Mouse (Mus musculus) erythroid progenitor cell, adult 5-6 weeks (primary cell): ENCODE data around the gene Nfic. TPM values are rescaled to one million over a fixed set of nuclear protein-coding genes. Genes with fewer than 3 reads are reported as not detected.

Experiments
- ATAC-seq: replicated peaks from 2 replicates; pipeline ENCODE4 v1.8.0; 2016; ENCODE audit warnings: moderate number of reproducible peaks, mild to moderate bottlenecking, moderate TSS enrichment, inconsistent platforms; ENCODE audit not compliant: poor library complexity, low FRiP score, severe bottlenecking
- total RNA-seq, 2 experiments: library from RNA; stranded (forward) in 1 of 2; stranded (reverse) in 1 of 2; fragments of 150-400 nt in 1 of 2; fragments of 186-747, 209-891 nt in 1 of 2; gene quantifications; 2 replicates each; pipeline versions ENCODE4 v1.2.3 to v1.2.4; 2015 to 2017; ENCODE audit warnings: low replicate concordance in 2 of 2

Nfic gene
- total RNA-seq, 2 experiments from 2014 or later = 0.45 to 15.1 TPM

DNA sequence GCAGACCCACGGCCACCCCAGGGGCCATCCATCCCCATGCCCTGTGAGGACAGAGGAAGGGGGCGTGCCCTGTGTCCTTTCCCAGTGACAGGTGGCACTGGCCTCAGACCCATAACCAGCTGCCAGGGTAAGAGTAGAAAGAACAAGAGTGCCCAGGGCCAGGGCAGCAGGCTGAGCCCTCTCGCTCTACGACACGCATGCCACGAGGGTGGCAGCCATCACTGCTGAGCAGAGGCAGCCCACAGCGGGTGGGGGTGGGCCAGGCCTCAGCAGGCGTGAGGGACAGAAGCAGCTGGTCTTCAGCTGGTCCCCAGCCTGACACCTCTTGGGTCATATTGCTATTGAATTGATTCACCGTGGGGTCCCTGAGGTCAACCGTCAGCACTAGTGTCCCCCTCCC lies 31.1 kb upstream of the Nfic start:
- ATAC-seq = no peak

- ATAC-seq = no peak
Observed at GRCm38 (mm10) chr10:81485479-81486018, 30.1 kb upstream of the Nfic start.

DNA sequence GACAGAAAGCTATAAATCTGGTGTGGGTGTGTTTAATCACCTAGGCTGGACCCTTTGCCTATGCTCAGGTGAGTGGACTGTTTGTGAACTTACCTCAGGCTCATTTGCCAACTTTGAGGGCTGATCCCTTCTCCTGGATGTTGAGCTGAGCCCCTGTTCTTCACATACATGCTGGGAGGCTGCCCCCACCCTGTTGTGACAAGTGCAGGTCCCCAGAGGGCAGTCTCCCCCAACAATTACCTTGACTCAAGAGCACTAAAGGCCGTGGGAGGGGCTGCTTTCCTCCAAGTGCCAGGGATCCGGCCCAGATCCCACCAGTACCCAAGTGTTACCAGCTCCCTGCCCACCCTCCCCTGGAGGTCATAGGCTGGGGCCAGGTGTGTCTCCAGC lies 29.6 kb upstream of the Nfic start:
- no peak for ATAC-seq

DNA sequence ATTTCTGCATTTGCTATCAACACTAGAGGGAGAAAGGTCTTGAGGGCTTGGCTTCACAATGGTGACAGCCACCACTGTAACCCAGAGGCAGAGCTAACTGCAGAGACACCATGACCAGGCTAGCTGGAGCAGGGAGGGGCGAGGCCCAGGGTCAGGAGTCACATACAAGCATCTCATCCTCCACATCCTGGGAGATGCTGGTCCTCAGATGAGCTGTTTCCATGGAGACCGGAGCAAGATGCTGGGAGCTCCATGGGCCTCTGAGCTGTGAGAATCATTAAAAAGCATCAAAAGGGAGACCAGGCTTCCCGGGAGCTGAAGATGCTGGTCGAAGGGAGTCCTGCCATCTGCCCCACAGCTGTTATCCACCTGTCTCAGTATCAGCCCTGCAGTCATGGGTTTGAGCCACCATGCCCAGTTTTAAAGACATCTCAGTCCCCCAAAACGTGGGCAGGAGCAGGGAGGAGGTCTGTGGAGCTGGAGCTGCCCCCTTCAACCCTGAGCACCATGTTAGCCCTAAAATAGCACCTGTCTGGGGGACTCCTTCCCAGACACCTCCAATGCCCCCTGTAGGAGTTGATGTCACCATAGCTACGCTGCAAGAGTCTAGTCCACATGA lies 29.1 kb upstream of the Nfic start:
- ATAC-seq = no peak

- no peak for ATAC-seq
Observed at GRCm38 (mm10) chr10:81483983-81484382, 28.5 kb upstream of the Nfic start.

DNA sequence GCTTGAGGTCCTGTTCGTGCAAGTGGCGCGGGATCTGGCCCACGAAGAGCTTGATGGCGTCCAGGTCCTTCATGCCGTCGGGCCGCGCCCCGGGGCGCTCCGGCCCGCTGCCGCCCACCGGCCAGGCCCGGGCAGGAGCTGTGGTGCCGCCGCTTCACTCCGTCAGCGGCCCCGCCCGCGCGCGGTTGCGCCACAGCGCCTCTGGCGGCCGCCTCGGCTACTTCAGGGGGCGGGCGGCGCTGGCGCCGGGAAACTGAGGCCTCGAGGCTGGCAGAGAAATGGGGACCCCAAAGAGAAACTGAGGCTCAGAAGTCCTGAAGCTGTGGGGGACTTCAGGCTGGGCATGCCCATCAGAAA lies 27.1 kb upstream of the Nfic start, which contains the start of gene Celf5:
Celf5 (minus strand) TSS at position 177 of the 357 bp plus-strand sequence.
- peak; percentile 53 for ATAC-seq

DNA sequence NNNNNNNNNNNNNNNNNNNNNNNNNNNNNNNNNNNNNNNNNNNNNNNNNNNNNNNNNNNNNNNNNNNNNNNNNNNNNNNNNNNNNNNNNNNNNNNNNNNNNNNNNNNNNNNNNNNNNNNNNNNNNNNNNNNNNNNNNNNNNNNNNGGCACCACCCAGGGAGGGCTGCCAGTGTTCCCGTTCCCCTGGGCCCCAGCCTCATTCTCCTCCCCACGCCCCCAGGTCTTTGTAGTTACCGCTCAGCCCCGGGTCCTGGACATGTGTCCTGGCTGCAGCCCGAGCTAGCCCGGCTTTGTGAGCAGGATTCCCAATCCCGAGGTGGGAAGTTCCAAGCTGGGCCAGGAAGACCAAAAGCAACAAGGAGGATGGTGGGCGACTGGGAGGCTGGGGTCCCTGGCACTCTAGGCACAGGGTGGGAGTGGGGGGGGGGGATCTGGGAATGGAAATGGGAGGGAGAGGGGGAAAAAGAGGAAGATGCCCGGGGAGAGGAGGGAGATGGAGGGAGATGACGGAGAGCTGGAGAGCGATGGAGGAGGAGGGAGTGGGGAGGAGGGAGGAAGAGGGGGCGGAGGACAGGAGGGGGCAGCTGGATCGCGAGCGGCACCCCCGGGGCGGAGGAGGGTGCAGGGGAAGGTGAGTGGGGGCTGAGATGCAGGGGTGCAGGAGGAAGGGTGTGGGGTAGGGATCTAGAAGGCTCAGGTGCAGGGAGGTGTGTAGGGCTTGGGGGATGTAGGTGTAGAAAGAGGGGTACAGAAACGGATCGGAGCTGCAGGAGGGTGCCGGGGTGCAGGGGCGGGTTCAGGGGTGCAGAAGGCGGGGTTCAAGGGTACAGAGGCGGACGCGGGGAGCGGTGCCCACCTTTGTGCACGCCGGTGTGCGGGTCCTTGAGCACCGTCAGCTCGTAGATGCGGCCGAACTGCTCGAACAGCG lies 26.4 kb upstream of the Nfic start:
- peak; percentile 8; the same call in 1 of the 2 replicates for ATAC-seq

DNA sequence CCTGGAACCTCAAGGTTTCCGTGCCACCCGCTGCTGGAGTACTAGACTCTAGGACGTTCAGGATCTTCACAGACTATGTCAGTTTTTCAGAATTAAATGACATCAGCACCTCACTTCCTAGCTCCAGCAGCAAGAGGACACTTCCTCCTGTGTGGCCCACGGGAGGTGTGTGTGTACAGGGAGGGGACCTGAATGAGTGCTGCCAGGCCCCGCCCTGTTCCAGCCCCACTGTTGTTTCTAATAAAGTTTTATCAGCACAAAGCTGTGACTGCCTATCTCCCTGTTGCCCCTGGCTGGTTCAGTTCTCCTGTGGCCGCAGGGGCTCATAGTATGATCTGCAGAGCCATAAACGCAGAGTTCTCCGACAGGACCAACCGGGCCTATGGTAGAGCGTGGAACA lies 19.0 kb upstream of the Nfic start:
- ATAC-seq = no peak

- ATAC-seq = no peak
Observed at GRCm38 (mm10) chr10:81473003-81473451, 17.6 kb upstream of the Nfic start.

GRCm38 (mm10) chr10:81472403-81473002 lies 17.1 kb upstream of the Nfic start:
- no peak for ATAC-seq

GRCm38 (mm10) chr10:81470454-81470853 lies 15.0 kb upstream of the Nfic start:
- ATAC-seq = no peak

GRCm38 (mm10) chr10:81469253-81469652 lies 13.8 kb upstream of the Nfic start:
- no peak for ATAC-seq

DNA sequence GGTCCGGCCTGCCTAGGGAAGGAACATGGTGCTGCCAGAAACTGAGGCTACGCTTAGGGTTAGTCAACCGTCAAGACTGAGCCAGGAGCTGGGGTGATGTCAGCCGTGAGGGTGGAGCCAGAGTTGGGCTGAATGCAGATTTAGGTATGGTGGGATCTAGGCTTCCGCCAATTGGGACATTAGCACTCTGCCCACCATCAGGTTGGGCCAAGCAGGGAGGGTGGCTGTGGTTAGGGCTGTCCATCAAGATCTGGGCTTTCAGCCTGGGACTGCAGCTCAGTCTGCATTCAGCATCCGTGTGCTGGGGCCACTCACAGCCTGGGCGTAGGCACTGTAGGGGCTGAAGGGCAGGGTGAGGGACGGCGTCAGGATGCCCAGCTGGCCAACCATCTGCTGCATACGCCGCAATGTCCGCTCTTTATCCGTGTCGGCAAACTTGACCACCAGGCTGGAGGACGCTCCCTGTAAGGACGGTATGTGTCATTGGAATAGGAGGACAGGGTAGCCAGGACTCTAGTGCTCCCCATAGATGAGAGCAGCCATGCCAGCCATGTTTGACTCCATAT lies 12.3 kb upstream of the Nfic start:
- no peak for ATAC-seq

GRCm38 (mm10) chr10:81466881-81467280 lies 11.4 kb upstream of the Nfic start:
- ATAC-seq = no peak

DNA sequence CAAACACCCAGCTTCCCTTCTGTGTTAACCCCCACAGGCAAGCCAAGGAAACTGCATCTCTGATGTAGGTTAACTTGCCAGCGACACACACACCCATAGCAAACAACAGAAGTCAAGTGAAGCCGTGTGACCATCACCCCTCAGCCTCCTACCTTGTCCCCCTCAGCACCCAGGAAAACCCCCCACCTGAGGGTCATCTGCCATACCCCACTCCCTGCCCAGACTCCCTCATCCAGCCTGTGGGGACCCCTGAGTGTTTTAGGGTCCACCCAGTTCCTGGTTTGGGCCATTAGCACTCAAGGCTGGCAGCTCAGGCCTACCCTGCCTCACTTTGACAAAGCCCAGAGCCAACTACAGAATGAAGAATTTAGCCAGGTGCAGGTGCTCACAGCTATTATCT lies 10.6 kb upstream of the Nfic start:
- ATAC-seq = no peak

DNA sequence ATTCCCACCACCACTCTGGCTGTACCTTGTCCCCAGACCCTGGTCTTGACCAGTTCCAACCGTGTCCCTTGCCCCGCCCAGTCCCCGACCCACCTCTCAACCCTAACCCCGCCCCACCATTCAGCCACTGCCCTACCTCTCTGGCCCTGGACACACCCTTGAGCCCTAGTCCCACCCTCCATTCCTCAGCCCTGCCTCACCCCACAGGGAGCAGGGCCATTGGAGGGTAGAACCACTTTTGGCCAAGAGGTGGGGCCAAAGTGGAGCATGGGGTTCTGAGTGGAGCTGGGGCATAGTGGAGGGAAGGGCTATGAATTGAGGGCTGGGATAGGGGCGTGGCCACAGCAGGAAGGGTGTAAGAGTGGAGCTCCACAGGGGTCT lies 9.8 kb upstream of the Nfic start:
- ATAC-seq = no peak

DNA sequence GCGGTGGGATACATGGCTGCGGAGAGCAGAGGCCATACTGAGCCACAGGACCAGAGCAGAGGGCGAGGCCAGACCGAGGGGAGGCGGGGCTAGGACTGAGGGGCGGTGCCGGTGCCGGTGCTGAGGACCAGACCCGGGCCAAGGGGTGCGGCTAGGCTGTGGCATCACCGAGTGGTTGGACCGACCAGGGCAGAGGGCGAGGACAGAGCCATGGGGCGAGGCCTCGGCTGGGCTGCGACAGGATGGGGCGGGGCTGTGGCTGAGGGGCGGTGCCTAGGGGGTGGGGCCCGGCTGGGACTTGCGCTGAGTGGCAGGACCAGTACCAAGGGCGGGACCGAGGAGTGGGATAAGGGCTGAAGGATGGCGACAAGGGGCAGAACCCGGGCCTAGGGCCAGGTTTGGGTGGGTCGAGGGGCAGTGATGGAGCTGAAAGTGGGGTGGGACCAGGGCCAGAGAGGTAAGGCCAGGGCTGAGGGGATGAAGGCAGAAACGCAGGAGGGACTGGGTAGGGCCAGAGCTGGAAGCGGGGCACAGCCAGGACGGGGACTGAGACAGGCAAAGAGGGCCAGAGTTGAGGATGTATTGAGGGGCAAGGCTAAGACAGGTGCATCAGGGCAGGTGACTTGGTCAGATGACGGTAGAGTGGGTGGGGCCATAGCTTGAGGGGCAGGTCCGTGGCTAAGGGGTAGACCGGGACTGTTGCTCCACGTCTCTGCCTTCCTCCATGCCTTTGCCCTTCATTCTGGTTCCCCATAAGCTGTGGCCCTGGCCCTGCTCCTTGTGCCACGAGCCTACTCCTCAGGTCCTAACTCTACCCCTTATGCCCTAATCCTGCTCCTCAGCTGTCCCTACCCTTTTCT lies 9.2 kb upstream of the Nfic start:
- ATAC-seq = peak; percentile 69

DNA sequence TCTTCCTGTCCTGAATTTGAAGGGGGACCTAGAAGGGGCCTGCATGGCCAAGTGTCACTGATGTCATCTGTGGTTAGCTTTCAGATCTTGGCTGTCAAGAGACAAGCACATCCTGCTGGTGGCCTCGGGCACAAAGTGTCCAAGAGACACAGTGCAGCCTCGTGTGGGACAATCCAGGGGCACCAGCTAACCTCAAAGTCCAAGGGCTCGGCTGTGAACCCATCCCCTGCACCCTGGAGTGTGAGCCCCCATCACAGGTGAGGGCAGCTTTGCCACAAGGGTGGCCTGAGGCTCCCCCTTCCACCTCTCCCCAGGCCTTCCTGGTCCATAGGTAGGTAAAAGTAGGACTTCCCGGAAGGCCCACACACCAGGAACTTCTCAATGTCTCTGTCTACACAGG lies 8.1 kb upstream of the Nfic start:
- ATAC-seq = no peak

- no peak for ATAC-seq
Observed at GRCm38 (mm10) chr10:81462917-81463316, 7.5 kb upstream of the Nfic start.
